Comparison of ENCODE assay signal across 19 mouse cellular contexts in the genomic region with DNA sequence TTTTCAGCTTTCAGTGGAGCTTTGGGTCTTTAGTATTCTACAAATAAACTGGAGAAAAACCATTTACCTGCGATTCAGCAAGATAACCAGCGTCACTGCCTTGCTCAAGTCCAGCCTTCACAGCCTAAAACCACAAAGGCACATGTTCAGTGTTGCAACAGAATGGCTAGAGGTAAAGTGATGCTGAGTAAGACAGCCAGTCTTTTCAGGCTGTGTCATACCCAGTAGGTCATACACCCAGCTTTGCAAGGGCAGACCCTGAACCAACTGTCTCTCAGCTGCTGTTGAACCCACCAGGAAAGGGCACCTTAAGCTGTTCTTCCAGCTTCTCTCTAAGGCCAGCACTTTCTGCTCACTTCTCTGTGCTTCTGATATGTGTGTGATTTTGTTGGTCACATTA. TPM values are rescaled to one million over a fixed set of nuclear protein-coding genes. Genes with fewer than 3 reads are reported as not detected.
"Had no signal": no experiment of that assay in that cellular context is flagged by ENCODE, and none has a peak within 500 bp of the region (broad histone marks: within the 10 kb centered on the region; RNA-seq: fewer than 3 reads in every experiment).

No protein-coding gene starts in this region.

- DNase-seq: gastrocnemius, adult 2 months; gastrocnemius, postnatal 10 days; gastrocnemius, postnatal 25 days; heart, adult 18-20 months; heart, postnatal 14 days; heart, postnatal 36 days; kidney, adult 11 months; kidney, adult 2 months; kidney, adult 9 months; kidney, postnatal 14 days; kidney, postnatal 4 days; left cerebral cortex, postnatal 4 days had no signal

- ATAC-seq: hindbrain, postnatal 0 days; intestine, embryonic 16.5 days; liver, embryonic 12.5 days had no signal

RNA-seq across cellular contexts. Expression of gene 3110082J24Rik, which starts 26.3 kb away (rescaled TPM):
- total RNA-seq: gastrocnemius, adult 2 months; gastrocnemius, postnatal 10 days; gastrocnemius, postnatal 25 days; gastrocnemius, postnatal 4 days; heart, adult 18-20 months; heart, adult 8-10 months; heart, postnatal 14 days; heart, postnatal 36 days; hematopoietic stem cell, adult 5-6 weeks; liver, adult 2 months had no signal

RNA-seq across cellular contexts. Expression of gene Garem2, which starts 27.2 kb away (rescaled TPM):
- total RNA-seq: gastrocnemius, adult 2 months; gastrocnemius, postnatal 25 days; hematopoietic stem cell, adult 5-6 weeks; liver, adult 2 months had no signal
